Mouse (Mus musculus) myocyte (in vitro differentiated cells): ENCODE results near the gene Tpgs1. TPM values are rescaled to one million over a fixed set of nuclear protein-coding genes. Genes with fewer than 3 reads are reported as not detected.
A peak's percentile ranks its signal among the peaks of the same experiment; 100 is the strongest.

Source experiments
- H3K27me3 ChIP-seq: one replicate; pipeline ENCODE4 v1.6.1; 2011; ENCODE audit not compliant: control insufficient read depth, insufficient read depth, insufficient read length
- H3K36me3 ChIP-seq: one replicate; pipeline ENCODE4 v1.6.1; 2011; ENCODE audit not compliant: control insufficient read depth, insufficient read depth
- H3K4me2 ChIP-seq: one replicate; pipeline ENCODE4 v1.6.1; 2011; ENCODE audit warnings: low read depth, control low read depth
- H3K4me3 ChIP-seq: one replicate; pipeline ENCODE4 v1.5.1; 2011; ENCODE audit warnings: mild to moderate bottlenecking, control low read depth, moderate library complexity
- H3K79me2 ChIP-seq: one replicate; pipeline ENCODE4 v1.6.1; 2011; ENCODE audit not compliant: control insufficient read depth, insufficient read depth
- H3ac ChIP-seq: one replicate; pipeline ENCODE4 v1.6.1; 2011; ENCODE audit not compliant: control insufficient read depth, insufficient read length
- CEBPB ChIP-seq: IDR thresholded peaks from 2 replicates; pipeline ENCODE4 v1.6.1; 2011; ENCODE audit warnings: mild to moderate bottlenecking, moderate library complexity; ENCODE audit not compliant: poor library complexity, insufficient read depth, severe bottlenecking
- E2F4 ChIP-seq: IDR thresholded peaks from one replicate; pipeline ENCODE4 v1.6.1; 2011; ENCODE audit warnings: mild to moderate bottlenecking, control low read depth, moderate library complexity; ENCODE audit not compliant: insufficient read depth
- MAX ChIP-seq: IDR thresholded peaks from one replicate; pipeline ENCODE4 v1.6.1; 2011; ENCODE audit warnings: low read depth, mild to moderate bottlenecking, control low read depth
- MYOD1 ChIP-seq, 3 experiments: IDR thresholded peaks; one replicate each; pipeline ENCODE4 v1.6.1; 2011; ENCODE audit warnings: control low read depth in 2 of 3, low read depth in 2 of 3, mild to moderate bottlenecking in 2 of 3, moderate library complexity in 1 of 3; ENCODE audit not compliant: insufficient read length in 2 of 3, control insufficient read depth in 1 of 3
- MYOG ChIP-seq, 3 experiments: IDR thresholded peaks; one replicate each; pipeline ENCODE4 v1.6.1; 2011; ENCODE audit warnings: control low read depth in 2 of 3, low read depth in 2 of 3, mild to moderate bottlenecking in 2 of 3; ENCODE audit not compliant: insufficient read length in 2 of 3, control insufficient read depth in 1 of 3, insufficient read depth in 1 of 3
- POLR2A ChIP-seq: IDR thresholded peaks from one replicate; pipeline ENCODE4 v1.6.1; 2011; ENCODE audit warnings: low read depth, mild to moderate bottlenecking, control low read depth, moderate library complexity; ENCODE audit not compliant: insufficient read length
- POLR2AphosphoS2 ChIP-seq: IDR thresholded peaks from one replicate; pipeline ENCODE4 v1.6.1; 2011; ENCODE audit warnings: low read depth, control low read depth; ENCODE audit not compliant: insufficient read length
- REST ChIP-seq: IDR thresholded peaks from one replicate; pipeline ENCODE4 v1.6.1; 2011; ENCODE audit warnings: mild to moderate bottlenecking, control low read depth, moderate library complexity; ENCODE audit not compliant: insufficient read depth, insufficient read length
- SRF ChIP-seq: IDR thresholded peaks from one replicate; pipeline ENCODE4 v1.6.1; 2011; ENCODE audit warnings: low read depth; ENCODE audit not compliant: control insufficient read depth, insufficient read length
- TCF12 ChIP-seq: IDR thresholded peaks from one replicate; pipeline ENCODE4 v1.6.1; 2011; ENCODE audit warnings: mild to moderate bottlenecking, control low read depth; ENCODE audit not compliant: poor library complexity, insufficient read depth, severe bottlenecking
- TCF3 ChIP-seq: IDR thresholded peaks from one replicate; pipeline ENCODE4 v1.6.1; 2011; ENCODE audit warnings: low read depth, control low read depth; ENCODE audit not compliant: insufficient read length
- USF1 ChIP-seq: IDR thresholded peaks from one replicate; pipeline ENCODE4 v1.6.1; 2011; ENCODE audit warnings: low read depth, mild to moderate bottlenecking, control low read depth, moderate library complexity
- polyA plus RNA-seq: library from polyadenylated mRNA; unstranded; fragments of >200 nt; fragmentation: generic; extraction: Trizol; gene quantifications from one replicate; pipeline ENCODE4 v1.2.1, GENCODE M21; 2012; ENCODE audit warnings: missing spikeins

Tpgs1 gene
- polyA plus RNA-seq, 1 experiment = 80.2 TPM

DNA sequence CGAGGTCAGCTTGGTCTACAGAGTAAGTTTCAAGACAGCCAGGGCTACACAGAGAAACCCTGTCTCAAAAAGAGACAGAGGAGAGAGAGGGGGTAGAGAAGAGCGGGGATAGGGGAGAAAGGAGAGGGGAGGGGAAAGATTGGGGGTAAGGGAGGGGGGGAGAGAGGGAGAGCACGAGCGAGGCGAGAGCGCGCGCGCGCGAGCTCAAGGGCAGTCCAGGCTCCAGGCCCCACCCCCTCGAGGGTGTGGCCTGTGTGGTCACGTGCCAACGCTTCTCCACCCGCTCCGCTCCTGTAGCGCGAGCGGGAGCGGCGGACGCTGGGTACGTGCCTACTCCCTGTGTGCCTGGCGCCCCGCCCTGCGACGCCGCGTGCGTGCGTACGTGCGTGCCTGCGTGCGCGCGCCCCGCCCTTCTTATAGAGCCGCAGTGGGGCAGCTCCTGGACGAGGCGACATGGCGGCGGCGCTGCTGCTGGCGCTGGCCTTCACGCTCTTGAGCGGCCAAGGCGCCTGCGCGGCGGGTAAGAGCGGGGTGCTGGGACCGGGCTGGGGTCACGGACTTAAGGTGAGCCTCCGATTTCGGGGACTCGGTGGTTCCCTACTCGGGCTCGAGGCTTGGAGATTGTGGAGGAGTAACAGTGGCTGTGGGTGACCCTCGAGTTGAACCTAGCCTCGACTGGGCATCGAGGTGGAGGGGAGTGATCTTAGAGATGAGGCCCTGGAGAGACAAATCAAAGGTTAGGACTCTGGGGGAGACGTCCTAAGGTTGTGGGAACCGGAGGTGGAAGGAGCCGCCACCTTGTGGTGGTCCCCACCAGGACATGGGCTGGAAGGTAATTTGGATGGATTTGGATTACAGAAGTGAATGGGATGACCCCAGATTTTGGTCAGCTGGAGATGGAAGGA is 35.1 kb downstream of the Tpgs1 start, which contains the start of gene Bsg:
TSS of gene Bsg (plus strand) at position 427 of the 905 bp plus-strand sequence.
- H3K27me3 ChIP-seq = no peaks in the 10 kb centered on the region
- peak within 1 kb of the TSS; percentile 93 for H3K4me3 ChIP-seq
- H3K79me2 ChIP-seq = peaks cover 43% of the 10 kb centered on the region
- no peak for TF ChIP-seq MAX
- TF ChIP-seq E2F4 = no peak
- peak; percentile 91 for TF ChIP-seq USF1
- no peak for TF ChIP-seq TCF12
- no peak for TF ChIP-seq TCF3
- peak; percentile 43 for TF ChIP-seq SRF
- TF ChIP-seq POLR2AphosphoS2 = peak; percentile 97
- peak in 1 of 3 experiments; percentile 2 for TF ChIP-seq MYOD1 (IDR thresholded peaks at IDR 0.05; ENCODE audit: control insufficient read depth in 1 of 3, insufficient read length in 2 of 3, low read depth in 2 of 3)
- no peak for TF ChIP-seq REST
- peak in 2 of 3 experiments; percentile 23 to 53 for TF ChIP-seq MYOG (IDR thresholded peaks at IDR 0.05; ENCODE audit: control insufficient read depth in 1 of 3, insufficient read depth in 1 of 3, insufficient read length in 2 of 3, low read depth in 2 of 3)
- no peak for TF ChIP-seq CEBPB
- peak; percentile 99 for TF ChIP-seq POLR2A
- peak within 1 kb of the TSS; percentile 66 for H3ac ChIP-seq
- no peaks in the 10 kb centered on the region for H3K36me3 ChIP-seq
- H3K4me2 ChIP-seq = peak within 1 kb of the TSS; percentile 96

DNA sequence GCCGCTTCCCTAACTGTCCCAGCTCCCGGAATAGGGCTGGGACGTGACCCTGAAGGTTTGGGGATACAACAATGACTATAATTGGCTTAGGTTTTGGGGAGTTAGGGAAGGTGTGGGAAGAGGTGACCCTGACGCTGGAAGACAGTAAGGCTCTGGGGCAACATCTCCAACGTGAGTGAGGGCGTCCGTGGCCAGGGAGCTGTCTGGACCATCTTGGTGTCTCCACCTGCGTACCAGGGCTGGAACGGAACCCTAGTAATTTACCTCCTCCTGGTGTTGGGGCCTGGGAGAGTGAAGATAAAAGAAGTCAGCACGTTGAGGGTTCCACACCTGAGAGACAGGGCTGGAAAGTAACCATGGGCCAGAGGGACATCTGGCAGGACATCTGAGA is 35.8 kb downstream of the Tpgs1 start:
- H3K4me3 ChIP-seq = peak overlapping the region; percentile 93
- H3ac ChIP-seq = peak overlapping the region; percentile 66

DNA sequence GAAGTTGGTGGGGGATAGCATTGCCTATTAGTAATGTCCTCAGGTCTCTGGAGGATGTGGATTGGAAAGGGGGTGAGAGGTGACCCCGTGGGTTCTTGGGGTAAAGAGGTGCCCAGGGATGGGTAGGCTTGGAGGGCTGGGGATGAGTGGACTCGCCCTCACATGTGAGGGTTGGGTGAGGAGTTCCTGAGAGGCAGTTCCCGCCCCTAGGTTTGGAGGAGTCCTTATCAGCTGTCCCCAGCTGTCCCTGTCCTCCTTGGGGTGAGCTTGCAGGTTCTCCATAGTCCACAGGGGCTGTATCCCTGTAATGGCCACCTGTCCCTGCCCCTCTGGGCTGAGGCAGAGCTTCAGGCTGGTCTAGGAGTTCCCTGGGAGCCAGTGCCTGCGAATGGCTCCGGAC is 36.8 kb downstream of the Tpgs1 start:
- no peaks in the 10 kb centered on the region for H3K27me3 ChIP-seq
- H3K4me2 ChIP-seq = peak overlapping the region; percentile 96
- peaks cover 11% of the 10 kb centered on the region for H3K36me3 ChIP-seq
- peak; percentile 45 to 92 (median 67) for TF ChIP-seq MYOG (IDR thresholded peaks at IDR 0.05; ENCODE audit: control insufficient read depth in 1 of 3, insufficient read depth in 1 of 3, insufficient read length in 2 of 3, low read depth in 2 of 3)
- no peak for TF ChIP-seq MAX
- TF ChIP-seq TCF12 = no peak
- no peak for TF ChIP-seq USF1
- TF ChIP-seq POLR2A = peak; percentile 9
- TF ChIP-seq TCF3 = no peak
- peak; percentile 15 to 93 (median 86) for TF ChIP-seq MYOD1 (IDR thresholded peaks at IDR 0.05; ENCODE audit: control insufficient read depth in 1 of 3, insufficient read length in 2 of 3, low read depth in 2 of 3)
- H3K79me2 ChIP-seq = peaks cover 47% of the 10 kb centered on the region
- no peak overlapping the region for H3ac ChIP-seq
- peak overlapping the region; percentile 93 for H3K4me3 ChIP-seq

More for the DNA sequence above, 35.8 kb downstream of the Tpgs1 start:
- peak overlapping the region; percentile 96 for H3K4me2 ChIP-seq
- H3K79me2 ChIP-seq = peaks cover 47% of the 10 kb centered on the region
- TF ChIP-seq SRF = no peak
- no peak for TF ChIP-seq CEBPB
- no peak for TF ChIP-seq MYOD1 (IDR thresholded peaks at IDR 0.05; ENCODE audit: control insufficient read depth in 1 of 3, insufficient read length in 2 of 3, low read depth in 2 of 3)
- TF ChIP-seq REST = no peak
- no peak for TF ChIP-seq TCF3
- TF ChIP-seq POLR2A = no peak
- no peak for TF ChIP-seq MAX
- TF ChIP-seq USF1 = no peak
- no peak for TF ChIP-seq E2F4
- no peak for TF ChIP-seq POLR2AphosphoS2
- TF ChIP-seq MYOG (IDR thresholded peaks at IDR 0.05; ENCODE audit: control insufficient read depth in 1 of 3, insufficient read depth in 1 of 3, insufficient read length in 2 of 3, low read depth in 2 of 3) = no peak
- TF ChIP-seq TCF12 = no peak
- peaks cover 6% of the 10 kb centered on the region for H3K36me3 ChIP-seq
- no peaks in the 10 kb centered on the region for H3K27me3 ChIP-seq

DNA sequence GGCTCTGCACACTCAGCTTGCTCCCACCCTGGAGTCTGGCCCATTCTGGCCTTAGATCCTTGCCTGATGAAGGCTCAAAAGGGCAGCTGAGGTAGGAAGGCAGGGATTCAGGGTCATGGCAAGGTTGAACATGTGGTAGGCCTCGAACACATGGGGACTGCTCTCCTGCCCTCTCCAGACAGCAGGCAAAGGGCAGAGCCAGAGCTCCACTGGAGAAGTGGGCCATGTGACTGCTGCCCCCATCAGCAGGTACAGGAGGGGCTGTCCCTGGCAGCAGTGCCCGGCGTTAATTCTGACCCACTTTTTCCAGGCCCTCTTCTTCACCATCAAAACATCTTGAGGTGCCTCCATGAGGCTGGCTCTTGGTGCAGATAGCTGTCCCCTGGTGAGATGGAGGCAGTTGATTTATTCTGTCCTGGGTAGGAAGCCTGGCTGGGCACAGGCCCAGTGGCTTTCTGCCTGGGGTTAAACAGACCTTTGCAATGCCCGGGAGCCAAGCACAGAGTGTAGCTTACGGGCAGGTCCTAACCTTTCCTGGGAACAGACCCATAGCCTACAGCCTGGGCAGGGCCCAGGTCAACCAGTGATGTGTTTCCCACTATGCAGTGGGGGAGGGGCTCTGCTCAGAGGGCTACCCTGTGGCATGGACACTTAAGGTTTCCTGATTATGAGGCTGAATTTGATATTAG is 37.4 kb downstream of the Tpgs1 start:
- Histone ChIP-seq H3K36me3 (peaks cover 12% of the 10 kb centered on the region), H3K4me3 (peak overlapping the region; percentile 93), H3K27me3 (no peaks in the 10 kb centered on the region), H3ac (no peak overlapping the region), H3K79me2 (peaks cover 47% of the 10 kb centered on the region), H3K4me2 (peak overlapping the region; percentile 96)
- TF ChIP-seq USF1 (no peak), POLR2A (peak; percentile 2)

DNA sequence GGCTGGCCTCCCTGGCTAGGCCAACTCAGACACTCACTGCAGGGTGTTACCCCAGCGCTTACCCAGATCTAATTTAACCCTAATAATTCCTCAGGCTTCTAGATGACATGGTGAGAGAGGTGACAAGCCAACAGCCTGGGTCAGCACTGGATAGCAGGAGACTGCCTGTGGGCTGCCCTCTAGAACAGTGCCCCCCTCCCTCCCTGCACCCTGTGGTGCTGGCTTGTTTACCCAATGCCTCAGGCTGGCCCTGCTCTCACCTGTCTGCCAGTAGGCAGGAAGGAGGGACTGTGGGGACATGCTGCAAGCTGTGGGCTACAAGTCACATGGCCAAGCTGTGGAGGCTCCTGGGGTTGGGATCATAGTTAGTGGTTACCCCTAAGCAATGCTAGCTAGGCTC is 38.0 kb downstream of the Tpgs1 start:
- TF ChIP-seq SRF (no peak), MYOG (IDR thresholded peaks at IDR 0.05; ENCODE audit: control insufficient read depth in 1 of 3, insufficient read depth in 1 of 3, insufficient read length in 2 of 3, low read depth in 2 of 3) (peak in 1 of 3 experiments; percentile 89), MYOD1 (IDR thresholded peaks at IDR 0.05; ENCODE audit: control insufficient read depth in 1 of 3, insufficient read length in 2 of 3, low read depth in 2 of 3) (peak in 1 of 3 experiments; percentile 69)
- Histone ChIP-seq H3K36me3 (peaks cover 18% of the 10 kb centered on the region), H3ac (no peak overlapping the region), H3K4me3 (peak overlapping the region; percentile 93), H3K27me3 (no peaks in the 10 kb centered on the region), H3K4me2 (peak overlapping the region; percentile 96), H3K79me2 (peaks cover 47% of the 10 kb centered on the region)
